Comparison of ENCODE assay signal across 23 mouse cellular contexts in the genomic region with DNA sequence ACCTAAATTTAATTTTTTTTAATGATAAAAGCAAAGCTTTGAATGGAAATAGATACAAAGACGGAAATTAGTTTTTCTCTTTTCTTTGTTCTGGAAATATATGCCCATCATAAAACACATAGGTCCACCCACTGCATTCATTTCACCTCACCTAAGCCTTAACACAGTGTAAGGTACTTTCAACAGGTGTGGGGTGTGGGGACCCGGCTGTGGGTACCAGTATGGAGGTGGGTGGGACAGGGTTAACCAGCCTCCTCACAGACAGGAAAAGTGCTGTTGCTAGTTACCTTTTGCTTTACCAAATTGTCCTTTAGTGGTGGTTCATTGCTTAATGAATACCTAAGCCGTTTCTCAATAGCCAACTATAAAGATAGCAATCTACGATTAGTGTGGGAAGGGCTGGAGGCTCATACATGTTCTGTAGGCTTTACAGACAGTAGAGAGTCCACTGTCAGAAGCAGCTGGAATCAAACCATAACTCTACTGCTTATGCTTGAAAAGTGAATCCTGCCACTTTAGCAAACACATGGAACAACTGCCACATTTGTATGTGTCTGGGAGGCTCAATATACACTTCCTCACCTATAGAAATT.
DNase-seq lines count a peak whose midpoint lies in the region; ATAC-seq and TF ChIP-seq lines count a peak whose summit lies in the region.
"Had no signal": no experiment of that assay in that cellular context is flagged by ENCODE, and none has a peak within 500 bp of the region (broad histone marks: within the 10 kb centered on the region; RNA-seq: fewer than 3 reads in every experiment).

No protein-coding gene starts in this region.

- H3K9me3 ChIP-seq in kidney, embryonic 16.5 days (ENCODE audit: low read length) = no peaks in the 10 kb centered on the region
- no peaks in the 10 kb centered on the region for H3K9me3 ChIP-seq in intestine, postnatal 0 days (ENCODE audit: control insufficient read depth)
- H3K9me3 ChIP-seq in midbrain, postnatal 0 days (ENCODE audit: low read length) = no peaks in the 10 kb centered on the region
- H3K9me3 ChIP-seq: embryonic facial prominence, embryonic 13.5 days; forebrain, embryonic 12.5 days; heart, embryonic 15.5 days; hindbrain, embryonic 10.5 days had no signal

- peak; percentile 68; the same call in 1 of the 2 replicates for ATAC-seq in kidney, embryonic 16.5 days (ENCODE audit: low FRiP score, low TSS enrichment)
- peak; percentile 86 for ATAC-seq in intestine, postnatal 0 days
- no peak for ATAC-seq in CD4-positive, CD25-positive, alpha-beta regulatory T cell, adult 4 months
- ATAC-seq in midbrain, postnatal 0 days (ENCODE audit: low FRiP score) = no peak
- ATAC-seq: forebrain, postnatal 0 days had no signal

- TF ChIP-seq CTCF in intestine, postnatal 0 days (IDR thresholded peaks at IDR 0.05; ENCODE audit: low read depth) = no peak
- no peak for TF ChIP-seq CTCF in midbrain, postnatal 0 days (IDR thresholded peaks at IDR 0.05)

- H3K27ac ChIP-seq in kidney, embryonic 16.5 days (ENCODE audit: low read length) = no peak overlapping the region
- peak overlapping the region; percentile 51; the same call in 1 of the 2 replicates for H3K27ac ChIP-seq in intestine, postnatal 0 days (ENCODE audit: low read depth, low read length)
- H3K27ac ChIP-seq in midbrain, postnatal 0 days (ENCODE audit: low read depth, low read length) = no peak overlapping the region
- H3K27ac ChIP-seq: embryonic facial prominence, embryonic 13.5 days; forebrain, embryonic 12.5 days; gastrocnemius, adult 2 months; heart, adult 2 months; heart, embryonic 15.5 days; hindbrain, embryonic 10.5 days; hindbrain, embryonic 14.5 days had no signal

- no peak overlapping the region for H3K9ac ChIP-seq in kidney, embryonic 16.5 days (replicated peaks; ENCODE audit: low read length)
- no peak overlapping the region for H3K9ac ChIP-seq in intestine, postnatal 0 days (ENCODE audit: low read depth, low read length)
- H3K9ac ChIP-seq in midbrain, postnatal 0 days (replicated peaks; ENCODE audit: low read length, poor library complexity, severe bottlenecking) = no peak overlapping the region
- H3K9ac ChIP-seq: embryonic facial prominence, embryonic 13.5 days; forebrain, embryonic 12.5 days; forebrain, postnatal 0 days; heart, embryonic 15.5 days; hindbrain, embryonic 14.5 days had no signal

- WGBS in kidney, embryonic 16.5 days = 71% methylated on average over 4 of the region's 4 CpGs
- 45% methylated on average over 4 of the region's 4 CpGs for WGBS in intestine, postnatal 0 days
- WGBS in midbrain, postnatal 0 days = 95% methylated on average over 4 of the region's 4 CpGs

- no peak overlapping the region for H3K4me2 ChIP-seq in kidney, embryonic 16.5 days (replicated peaks; ENCODE audit: low read depth, low read length)
- peak overlapping the region; percentile 44; the same call in 1 of the 2 replicates for H3K4me2 ChIP-seq in intestine, postnatal 0 days (replicated peaks; ENCODE audit: low read depth)
- no peak overlapping the region for H3K4me2 ChIP-seq in midbrain, postnatal 0 days (ENCODE audit: low read depth, low read length, poor library complexity, severe bottlenecking)
- H3K4me2 ChIP-seq: embryonic facial prominence, embryonic 13.5 days; forebrain, embryonic 12.5 days; heart, embryonic 11.5 days; heart, embryonic 15.5 days; hindbrain, embryonic 14.5 days had no signal

- H3K4me3 ChIP-seq in kidney, embryonic 16.5 days (ENCODE audit: low read length) = no peak overlapping the region
- no peak overlapping the region for H3K4me3 ChIP-seq in intestine, postnatal 0 days (ENCODE audit: low read depth, low read length)
- no peak overlapping the region for H3K4me3 ChIP-seq in midbrain, postnatal 0 days (ENCODE audit: low read depth, low read length)
- H3K4me3 ChIP-seq: embryonic facial prominence, embryonic 13.5 days; forebrain, embryonic 12.5 days; gastrocnemius, adult 2 months; heart, adult 2 months; heart, embryonic 15.5 days; hindbrain, embryonic 10.5 days had no signal

- no peaks in the 10 kb centered on the region for H3K27me3 ChIP-seq in kidney, embryonic 16.5 days (ENCODE audit: insufficient read depth, low read length)
- H3K27me3 ChIP-seq in intestine, postnatal 0 days (replicated peaks; ENCODE audit: control insufficient read depth, insufficient read depth, low read length) = no peaks in the 10 kb centered on the region
- H3K27me3 ChIP-seq in midbrain, postnatal 0 days (ENCODE audit: insufficient read depth, low read length) = no peaks in the 10 kb centered on the region
- H3K27me3 ChIP-seq: embryonic facial prominence, embryonic 13.5 days; forebrain, embryonic 12.5 days; heart, embryonic 15.5 days had no signal

- no peak for DNase-seq in kidney, postnatal 25 days
- peak; percentile 75 for DNase-seq in gonadal fat pad, adult 2 months (ENCODE audit: low read depth)
- no peak for DNase-seq in midbrain, postnatal 0 days (ENCODE audit: low spot score)
- no peak for DNase-seq in right cerebral cortex, postnatal 25 days
- DNase-seq: adrenal gland, adult 2 months; adrenal gland, postnatal 25 days; cerebellum, adult 18-20 months; cerebellum, adult 9-11 months; cerebellum, postnatal 36 days; forebrain, postnatal 0 days; gastrocnemius, adult 2 months; gastrocnemius, postnatal 25 days; heart, adult 2 months; heart, postnatal 14 days had no signal

- no peaks in the 10 kb centered on the region for H3K36me3 ChIP-seq in kidney, embryonic 16.5 days (ENCODE audit: insufficient read depth, low read length)
- 0 out of 2 replicates have a peak, but pooled peaks cover 5% of the 10 kb centered on the region for H3K36me3 ChIP-seq in intestine, postnatal 0 days (ENCODE audit: control insufficient read depth, insufficient read depth)
- no peaks in the 10 kb centered on the region for H3K36me3 ChIP-seq in midbrain, postnatal 0 days (ENCODE audit: insufficient read depth, low read length)
- H3K36me3 ChIP-seq: embryonic facial prominence, embryonic 13.5 days; forebrain, embryonic 12.5 days; hindbrain, embryonic 10.5 days had no signal

- peaks cover 24% of the 10 kb centered on the region for H3K4me1 ChIP-seq in kidney, embryonic 16.5 days (ENCODE audit: insufficient read depth, low read length)
- H3K4me1 ChIP-seq in intestine, postnatal 0 days (replicated peaks; ENCODE audit: control insufficient read depth, insufficient read depth, low read length) = 0 out of 2 replicates have a peak, but pooled peaks cover 20% of the 10 kb centered on the region
- peaks cover 4% of the 10 kb centered on the region for H3K4me1 ChIP-seq in midbrain, postnatal 0 days (ENCODE audit: insufficient read depth, low read length)
- H3K4me1 ChIP-seq: hindbrain, embryonic 10.5 days had no signal

Comparison
In these comparisons a context has a peak if more than half of its experiments do, and no peak if none do; other contexts are left out.
1. ATAC-seq: peak in kidney, embryonic 16.5 days (single experiment) and intestine, postnatal 0 days (single experiment); none in CD4-positive, CD25-positive, alpha-beta regulatory T cell, adult 4 months (single experiment) and midbrain, postnatal 0 days (single experiment).